Mouse (Mus musculus) erythroblast, embryonic 14.5 days (primary cell): ENCODE measurements around the gene Fam69a. TPM values are rescaled to one million over a fixed set of nuclear protein-coding genes. Genes with fewer than 3 reads are reported as not detected.

Experiments
- H3K27me3 ChIP-seq: 2 replicates; pipeline ENCODE4 v1.6.1; 2012; ENCODE audit warnings: inconsistent platforms; ENCODE audit not compliant: control insufficient read depth
- H3K36me3 ChIP-seq: 2 replicates; pipeline ENCODE4 v1.6.1; 2012; ENCODE audit warnings: mild to moderate bottlenecking, inconsistent platforms; ENCODE audit not compliant: control insufficient read depth
- H3K4me1 ChIP-seq: 2 replicates; pipeline ENCODE4 v1.6.1; 2012; ENCODE audit warnings: inconsistent platforms; ENCODE audit not compliant: control insufficient read depth
- H3K4me3 ChIP-seq: replicated peaks from 2 replicates; pipeline ENCODE3; 2012; ENCODE audit warnings: moderate library complexity, mild to moderate bottlenecking, inconsistent platforms
- H3K9me3 ChIP-seq: 2 replicates; pipeline ENCODE4 v1.6.1; 2012; ENCODE audit warnings: low read length, inconsistent platforms, mixed read lengths; ENCODE audit not compliant: control insufficient read depth
- GATA1 ChIP-seq: IDR thresholded peaks from 2 replicates; pipeline ENCODE4 v1.6.1; 2012; ENCODE audit warnings: low read length, inconsistent platforms, mixed read lengths
- TAL1 ChIP-seq: IDR thresholded peaks from 3 replicates; pipeline ENCODE4 v1.6.1; 2012; ENCODE audit warnings: low read length, inconsistent platforms, mixed read lengths
- polyA plus RNA-seq: library from polyadenylated mRNA; stranded (reverse); fragments of >175 nt; gene quantifications from 2 replicates; pipeline ENCODE4 v1.2.3, GENCODE M21; 2012

Gene Fam69a
- polyA plus RNA-seq, 1 experiment, result 0.02 TPM

- Histone ChIP-seq H3K36me3 (peaks cover 89% of the 10 kb centered on the region), H3K4me3 (no peak overlapping the region), H3K27me3 (no peaks in the 10 kb centered on the region), H3K9me3 (no peaks in the 10 kb centered on the region), H3K4me1 (peaks cover 64% of the 10 kb centered on the region)
- no peak for TF ChIP-seq GATA1
- no peak for TF ChIP-seq TAL1
Observed at GRCm38 (mm10) chr5:107863971-107864370, 122.9 kb downstream of the Fam69a start.

GRCm38 (mm10) chr5:107858963-107859362 is 127.9 kb downstream of the Fam69a start:
- Histone ChIP-seq H3K27me3 (no peaks in the 10 kb centered on the region), H3K9me3 (no peaks in the 10 kb centered on the region), H3K4me1 (peaks cover 38% of the 10 kb centered on the region), H3K36me3 (peaks cover 92% of the 10 kb centered on the region), H3K4me3 (no peak overlapping the region)
- TF ChIP-seq TAL1, result no peak
- no peak for TF ChIP-seq GATA1

Other genes starting within 250 kb of the Fam69a start
- gene Ube2d2b, start 157.0 kb downstream of the Fam69a start, polyA plus RNA-seq, result not detected in 2 replicates
- 1.5 and 1.9 TPM in 2 replicates for gene Evi5, start 112.0 kb downstream of the Fam69a start, polyA plus RNA-seq
- 13.2 and 13.5 TPM in 2 replicates for gene Rpl5, start 86.6 kb downstream of the Fam69a start, polyA plus RNA-seq
- gene Mtf2, start 78.6 kb upstream of the Fam69a start, polyA plus RNA-seq, result 0.27 and 0.46 TPM in 2 replicates
- 0.74 and 0.80 TPM in 2 replicates for gene Tmed5, start 145.5 kb upstream of the Fam69a start, polyA plus RNA-seq
- gene Ccdc18, start 145.8 kb upstream of the Fam69a start, polyA plus RNA-seq, result 0.05 and 0.07 TPM in 2 replicates